Mouse (Mus musculus) limb, embryonic 15.5 days (tissue): ENCODE data around the gene Catsperz. TPM values are rescaled to one million over a fixed set of nuclear protein-coding genes. Genes with fewer than 3 reads are reported as not detected.

Experiments used
- ATAC-seq: fragments of 200-750 bp; cut with Nextera tagmentation; 2 replicates; pipeline ENCODE4 v1.8.0; 2017; ENCODE audit warnings: low read depth, moderate TSS enrichment; ENCODE audit not compliant: insufficient number of reproducible peaks, low FRiP score, low TSS enrichment
- H3K27ac ChIP-seq: fragments of 300-500 bp; sonication (generic); 2 replicates; pipeline ENCODE4 v1.5.1; 2015; ENCODE audit warnings: moderate library complexity, mild to moderate bottlenecking, inconsistent platforms
- H3K27me3 ChIP-seq: fragments of 300-500 bp; sonication (generic); 2 replicates; pipeline ENCODE4 v1.6.1; 2015; ENCODE audit warnings: inconsistent platforms
- H3K36me3 ChIP-seq: fragments of 300-500 bp; sonication (generic); 2 replicates; pipeline ENCODE4 v1.6.1; 2015; ENCODE audit warnings: inconsistent platforms
- H3K4me1 ChIP-seq: fragments of 300-500 bp; sonication (generic); 2 replicates; pipeline ENCODE4 v1.6.1; 2015; ENCODE audit warnings: inconsistent platforms
- H3K4me2 ChIP-seq: fragments of 300-500 bp; sonication (generic); 2 replicates; pipeline ENCODE4 v1.6.1; 2015; ENCODE audit warnings: mild to moderate bottlenecking, inconsistent platforms
- H3K4me3 ChIP-seq: fragments of 300-500 bp; sonication (generic); 2 replicates; pipeline ENCODE4 v1.5.1; 2015; ENCODE audit warnings: mild to moderate bottlenecking, inconsistent platforms
- H3K9ac ChIP-seq: fragments of 300-500 bp; sonication (generic); 2 replicates; pipeline ENCODE4 v1.6.1; 2015; ENCODE audit warnings: inconsistent platforms
- H3K9me3 ChIP-seq: fragments of 300-500 bp; sonication (generic); 2 replicates; pipeline ENCODE4 v1.6.1; 2016; ENCODE audit warnings: inconsistent platforms
- WGBS: fragments of 180-500 bp; shearing (Covaris S2); methylation state at CpG from one replicate; pipeline ENCODE4 v1.1.7; 2015; 5-methylcytosine and 5-hydroxymethylcytosine counted together
- polyA plus RNA-seq: library from polyadenylated mRNA; unstranded; fragments of >200 nt; fragmentation: Nextera tagmentation; extraction: Ambion mirVana; gene quantifications from 2 replicates; pipeline ENCODE4 v1.2.1, GENCODE M21; 2015

Catsperz gene
- polyA plus RNA-seq, 1 experiment from 2014 or later = 6.7 TPM

DNA sequence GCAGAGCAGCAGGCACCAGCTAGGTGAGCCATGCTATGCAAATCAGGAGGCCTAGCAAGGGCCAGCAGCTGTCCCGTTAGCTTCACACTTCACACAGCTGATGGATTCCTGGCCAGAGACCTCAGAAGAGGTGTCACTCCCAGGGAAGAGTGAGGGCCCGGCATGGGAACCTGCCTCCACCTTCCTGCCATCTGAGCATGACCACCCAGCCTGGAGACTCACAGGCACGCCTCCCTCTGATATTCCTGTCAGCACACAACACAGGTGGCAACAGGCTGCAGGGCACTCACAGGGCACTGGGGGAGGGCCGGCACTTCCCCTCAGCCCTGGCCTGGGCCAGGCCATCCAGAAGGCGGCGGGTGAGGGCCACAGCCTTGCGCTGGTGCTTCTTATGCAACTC, 30.2 kb upstream of the Catsperz start:
- H3K4me1 ChIP-seq = peaks cover 19% of the 10 kb centered on the region
- H3K9ac ChIP-seq = no peak overlapping the region
- no peaks in the 10 kb centered on the region for H3K9me3 ChIP-seq
- ATAC-seq = no peak
- H3K36me3 ChIP-seq = peaks cover 67% of the 10 kb centered on the region
- H3K4me2 ChIP-seq = no peak overlapping the region
- 76% methylated on average over 7 of the region's 7 CpGs for WGBS
- H3K27ac ChIP-seq = no peak overlapping the region
- H3K4me3 ChIP-seq = no peak overlapping the region
- no peaks in the 10 kb centered on the region for H3K27me3 ChIP-seq

DNA sequence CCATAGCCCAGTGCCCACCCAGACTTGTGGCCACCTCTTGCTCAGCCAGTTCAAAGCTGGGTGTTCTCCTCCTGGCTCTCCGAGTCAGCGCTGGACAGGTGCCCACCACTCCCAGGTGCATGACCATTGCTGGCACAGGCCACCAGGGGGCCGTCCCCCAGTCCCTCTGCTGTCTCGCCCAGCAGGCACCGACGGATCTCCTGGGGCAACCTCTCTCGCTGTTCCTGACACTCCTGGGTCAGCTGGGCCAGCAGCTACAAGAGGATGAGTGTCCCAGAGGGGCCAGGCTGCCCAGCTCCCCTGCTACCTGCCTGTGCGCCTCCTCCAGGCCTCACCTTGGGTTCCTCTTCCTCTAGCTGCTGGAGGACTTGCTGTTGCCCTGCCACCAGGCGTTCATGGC, 28.9 kb upstream of the Catsperz start:
- Histone ChIP-seq H3K9ac (no peak overlapping the region), H3K27ac (no peak overlapping the region), H3K27me3 (no peaks in the 10 kb centered on the region), H3K4me2 (no peak overlapping the region), H3K4me1 (peaks cover 22% of the 10 kb centered on the region), H3K36me3 (peaks cover 53% of the 10 kb centered on the region), H3K9me3 (no peaks in the 10 kb centered on the region), H3K4me3 (no peak overlapping the region)
- ATAC-seq = no peak
- 50% methylated on average over 9 of the region's 9 CpGs for WGBS

DNA sequence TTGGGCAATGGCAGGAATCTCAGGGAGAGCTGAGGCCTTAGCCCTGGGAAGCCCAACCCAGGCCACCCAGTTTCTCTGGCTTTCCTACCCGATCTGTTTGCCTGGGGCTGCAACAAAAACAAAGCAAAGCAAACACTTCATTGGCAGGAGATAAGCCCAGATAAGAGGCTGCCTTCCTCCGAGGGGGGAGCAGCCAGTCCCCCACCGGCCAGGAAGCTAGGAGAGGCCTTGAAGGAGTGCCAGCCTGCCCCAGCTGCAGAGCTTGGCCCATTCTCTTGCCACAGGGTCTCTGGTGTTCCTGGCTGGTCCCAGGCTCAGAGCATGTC, 27.5 kb upstream of the Catsperz start:
- ATAC-seq = no peak
- peak overlapping the region; percentile 98 for H3K27ac ChIP-seq

DNA sequence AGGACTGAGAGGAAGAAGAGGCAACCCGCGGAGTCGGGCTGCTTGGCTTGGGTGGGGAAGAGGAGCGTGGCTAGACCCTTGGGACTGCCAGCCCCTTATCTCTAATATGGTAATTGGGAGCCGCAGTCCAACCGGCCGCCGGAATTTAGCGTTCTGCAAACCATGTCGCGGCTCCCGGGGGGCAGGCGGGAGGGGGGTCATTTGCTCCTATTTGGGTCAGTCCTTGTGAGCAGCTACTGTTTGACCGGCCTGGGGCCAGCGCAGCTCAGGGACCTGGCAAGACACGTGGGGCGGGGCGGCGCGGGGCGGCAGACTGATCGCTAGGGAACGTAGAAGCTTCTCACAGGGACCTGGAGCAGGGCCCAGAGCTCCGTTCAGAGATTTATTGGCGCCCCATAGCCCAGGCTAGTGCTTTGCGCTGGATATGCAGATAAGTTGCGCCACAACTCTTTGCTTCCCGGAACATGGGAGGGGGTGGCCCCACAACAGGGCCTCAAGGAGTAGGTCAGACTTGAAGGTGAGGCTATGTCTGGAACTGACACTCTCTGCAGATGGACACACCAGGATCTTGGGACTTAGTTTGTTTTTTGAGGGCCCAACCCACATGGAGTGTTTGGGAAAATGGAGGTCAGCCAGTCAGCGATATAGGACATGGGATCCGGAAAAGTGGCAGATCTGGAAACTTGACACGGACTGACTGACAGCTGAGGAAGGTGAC, 27.0 kb upstream of the Catsperz start:
- Histone ChIP-seq H3K9ac (peak overlapping the region; percentile 71), H3K4me1 (peaks cover 22% of the 10 kb centered on the region), H3K4me2 (peak overlapping the region; percentile 90), H3K27me3 (no peaks in the 10 kb centered on the region), H3K36me3 (peaks cover 37% of the 10 kb centered on the region), H3K27ac (peak overlapping the region; percentile 98), H3K4me3 (peak overlapping the region; percentile 69), H3K9me3 (no peaks in the 10 kb centered on the region)
- no peak for ATAC-seq
- 4% methylated on average over 31 of the region's 31 CpGs for WGBS

More for the DNA sequence above, 27.5 kb upstream of the Catsperz start:
- H3K4me2 ChIP-seq = peak overlapping the region; percentile 90
- H3K27me3 ChIP-seq = no peaks in the 10 kb centered on the region
- no peaks in the 10 kb centered on the region for H3K9me3 ChIP-seq
- H3K36me3 ChIP-seq = peaks cover 42% of the 10 kb centered on the region
- H3K4me1 ChIP-seq = peaks cover 22% of the 10 kb centered on the region
- 14% methylated on average over 3 of the region's 3 CpGs for WGBS
- H3K9ac ChIP-seq = no peak overlapping the region
- peak overlapping the region; percentile 69 for H3K4me3 ChIP-seq

DNA sequence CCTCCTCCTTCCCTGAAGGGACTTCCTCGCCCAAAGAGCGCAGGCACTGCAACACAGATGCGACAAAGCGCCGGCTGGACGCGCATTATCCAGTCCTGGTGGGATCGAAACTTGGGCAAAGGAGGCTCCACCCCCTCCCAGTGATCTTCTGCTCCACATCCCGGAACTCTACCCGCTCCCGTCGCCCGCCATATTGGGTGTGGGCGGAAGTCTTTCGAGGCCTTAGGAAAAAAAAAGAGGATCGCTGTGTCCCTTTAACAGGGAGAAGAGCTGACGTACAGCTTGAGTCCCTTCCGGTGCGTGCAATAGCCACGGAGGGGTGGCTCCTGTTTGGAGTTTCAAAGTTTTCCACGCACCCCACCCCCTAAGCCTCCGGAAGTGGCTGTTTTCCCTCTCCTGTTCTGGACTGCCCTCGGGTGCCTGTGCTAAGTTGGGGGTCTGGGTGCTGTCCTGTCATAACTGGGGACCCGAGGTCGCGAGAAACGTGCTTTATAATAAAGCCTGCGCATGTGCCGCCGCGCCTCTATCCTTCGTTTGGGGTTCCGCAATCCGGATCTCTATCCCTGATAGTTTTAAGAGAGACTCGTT, 26.3 kb upstream of the Catsperz start:
- Histone ChIP-seq H3K27ac (peak overlapping the region; percentile 98), H3K9ac (peak overlapping the region; percentile 71), H3K36me3 (peaks cover 36% of the 10 kb centered on the region), H3K4me1 (peaks cover 22% of the 10 kb centered on the region), H3K4me3 (peak overlapping the region; percentile 69), H3K27me3 (no peaks in the 10 kb centered on the region), H3K4me2 (peak overlapping the region; percentile 90), H3K9me3 (no peaks in the 10 kb centered on the region)
- peak; percentile 75 for ATAC-seq
- WGBS = under 1% methylated on average over 35 of the region's 35 CpGs

DNA sequence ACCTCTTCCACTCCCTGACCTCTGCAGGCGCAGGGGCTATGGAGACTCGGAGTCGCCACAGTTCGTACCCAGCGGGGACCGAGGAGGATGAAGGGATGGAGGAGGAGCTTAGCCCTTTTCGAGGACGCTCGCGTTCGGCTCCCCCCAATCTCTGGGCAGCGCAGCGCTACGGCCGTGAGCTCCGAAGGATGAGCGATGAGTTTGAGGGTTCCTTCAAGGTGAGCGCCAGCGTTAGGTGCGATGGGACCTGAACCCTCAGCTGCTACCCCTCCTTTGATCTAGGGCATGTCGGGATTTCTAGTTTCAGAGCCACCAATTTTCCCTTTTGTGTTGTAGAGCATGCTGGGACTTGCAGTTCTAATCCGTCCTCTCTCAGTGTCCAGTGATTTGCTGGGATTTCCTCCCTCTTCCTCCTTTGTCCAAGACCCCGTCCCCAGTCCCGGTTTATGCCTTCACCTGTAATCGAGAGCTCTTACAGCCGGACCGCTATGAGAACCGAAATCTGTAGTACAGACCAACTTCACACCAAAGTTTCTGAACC, 25.5 kb upstream of the Catsperz start:
- WGBS = under 1% methylated on average over 28 of the region's 28 CpGs
- H3K27ac ChIP-seq = peak overlapping the region; percentile 98

DNA sequence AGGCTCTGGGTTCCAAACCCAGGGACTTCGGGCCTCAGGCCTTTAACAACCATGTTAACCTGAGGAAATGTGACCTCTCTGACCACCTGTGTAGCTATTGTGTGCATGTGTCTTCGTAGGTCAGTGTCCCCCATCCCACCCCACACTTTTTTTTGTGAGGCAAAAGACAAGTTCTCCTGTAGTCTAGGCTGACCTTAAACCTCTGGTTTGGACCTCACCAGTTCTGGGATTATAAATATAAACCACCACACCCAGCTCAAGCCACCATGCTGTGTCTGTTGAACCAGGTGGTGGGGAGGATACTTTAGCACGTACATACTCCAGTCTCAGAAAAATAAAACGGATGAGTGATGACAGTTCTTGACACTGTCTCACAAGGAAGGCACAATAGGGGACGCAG, 24.8 kb upstream of the Catsperz start:
- H3K27ac ChIP-seq = peak overlapping the region; percentile 98; the same call in 1 of the 2 replicates
- peaks cover 22% of the 10 kb centered on the region for H3K4me1 ChIP-seq
- no peak for ATAC-seq
- H3K4me2 ChIP-seq = peak overlapping the region; percentile 90
- peak overlapping the region; percentile 69 for H3K4me3 ChIP-seq
- H3K9me3 ChIP-seq = no peaks in the 10 kb centered on the region
- H3K27me3 ChIP-seq = no peaks in the 10 kb centered on the region
- WGBS = 57% methylated on average over 5 of the region's 5 CpGs
- H3K9ac ChIP-seq = no peak overlapping the region
- peaks cover 32% of the 10 kb centered on the region for H3K36me3 ChIP-seq

More for the DNA sequence above, 25.5 kb upstream of the Catsperz start:
- H3K36me3 ChIP-seq = peaks cover 35% of the 10 kb centered on the region
- peak overlapping the region; percentile 69 for H3K4me3 ChIP-seq
- peaks cover 22% of the 10 kb centered on the region for H3K4me1 ChIP-seq
- ATAC-seq = 0 out of 2 replicates have a peak, but pooled peaks have one; percentile 11
- H3K27me3 ChIP-seq = no peaks in the 10 kb centered on the region
- H3K4me2 ChIP-seq = peak overlapping the region; percentile 90
- peak overlapping the region; percentile 71 for H3K9ac ChIP-seq
- no peaks in the 10 kb centered on the region for H3K9me3 ChIP-seq

DNA sequence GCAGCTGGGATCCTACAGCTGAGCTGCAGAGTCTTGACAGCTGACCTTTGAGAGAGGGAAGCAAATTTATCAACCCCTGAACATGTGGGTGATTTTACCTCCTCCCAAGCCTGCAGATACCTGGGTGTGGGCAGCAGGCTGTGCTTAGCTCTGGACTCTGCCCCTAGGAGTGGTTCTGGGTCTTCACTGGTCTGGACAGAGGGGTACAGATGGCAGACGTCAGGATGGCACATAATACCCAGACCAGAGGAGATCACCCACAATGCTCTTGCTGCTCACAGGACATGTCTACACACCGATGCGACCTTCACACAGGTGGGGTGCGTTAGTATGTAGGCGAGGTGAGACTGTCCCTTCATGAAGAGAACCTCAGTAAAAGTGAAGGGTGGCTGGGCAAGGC, 24.4 kb upstream of the Catsperz start:
- Histone ChIP-seq H3K27me3 (no peaks in the 10 kb centered on the region), H3K9me3 (no peaks in the 10 kb centered on the region), H3K36me3 (peaks cover 28% of the 10 kb centered on the region), H3K4me2 (no peak overlapping the region), H3K4me3 (no peak overlapping the region), H3K9ac (no peak overlapping the region), H3K4me1 (peaks cover 22% of the 10 kb centered on the region), H3K27ac (no peak overlapping the region)
- ATAC-seq = no peak
- 86% methylated on average over 5 of the region's 5 CpGs for WGBS

DNA sequence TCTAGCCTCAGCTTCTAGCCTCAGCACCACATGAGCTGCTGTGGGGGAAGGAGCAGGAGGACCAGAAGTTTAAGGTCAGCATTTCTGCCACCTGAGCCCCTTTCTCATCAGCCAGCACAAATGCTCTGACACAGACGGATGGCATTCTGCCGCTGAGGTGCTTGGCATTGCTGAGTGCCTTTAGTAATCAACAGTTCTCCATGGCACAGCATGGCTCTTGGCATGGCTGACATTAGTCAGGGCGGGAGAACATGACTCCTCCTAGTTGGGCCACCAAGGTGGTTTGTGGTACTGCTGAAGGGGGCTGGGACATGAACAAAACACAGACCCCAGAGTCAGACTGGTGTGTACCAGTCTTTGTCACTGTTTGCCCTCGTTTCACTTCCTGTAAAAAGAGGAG, 23.0 kb upstream of the Catsperz start:
- H3K27ac ChIP-seq = peak overlapping the region; percentile 33; the same call in 1 of the 2 replicates
- WGBS = 74% methylated on average over 4 of the region's 4 CpGs
- H3K36me3 ChIP-seq = peaks cover 20% of the 10 kb centered on the region

DNA sequence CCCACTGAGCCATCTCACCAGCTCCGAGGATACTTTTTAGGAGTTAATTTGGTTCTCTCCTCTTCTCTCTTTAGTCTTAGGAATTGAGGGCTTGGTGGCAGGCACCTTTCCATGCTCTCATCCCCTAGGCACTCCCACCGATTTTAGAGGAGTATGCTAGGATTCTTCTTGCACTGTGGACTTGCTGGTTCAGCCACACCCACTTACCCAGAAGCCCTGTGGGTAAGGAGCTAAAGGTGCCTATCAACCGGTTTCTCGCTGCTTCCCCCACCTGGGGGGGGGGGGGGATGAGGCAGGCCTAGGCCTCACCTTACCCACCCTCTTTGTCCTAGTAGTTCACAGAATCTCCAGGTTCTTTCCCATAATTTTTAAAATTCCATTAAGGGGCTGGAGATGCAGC, 22.6 kb upstream of the Catsperz start:
- Histone ChIP-seq H3K36me3 (peaks cover 20% of the 10 kb centered on the region; the same call in 1 of the 2 replicates), H3K9me3 (no peaks in the 10 kb centered on the region), H3K9ac (no peak overlapping the region), H3K4me1 (peaks cover 22% of the 10 kb centered on the region), H3K27ac (no peak overlapping the region), H3K4me2 (no peak overlapping the region), H3K27me3 (no peaks in the 10 kb centered on the region), H3K4me3 (no peak overlapping the region)
- ATAC-seq = no peak
- WGBS = 33% methylated on average over 4 of the region's 4 CpGs

More for the DNA sequence above, 23.0 kb upstream of the Catsperz start:
- Histone ChIP-seq H3K4me2 (no peak overlapping the region), H3K4me3 (no peak overlapping the region), H3K9ac (no peak overlapping the region), H3K4me1 (peaks cover 22% of the 10 kb centered on the region), H3K27me3 (no peaks in the 10 kb centered on the region), H3K9me3 (no peaks in the 10 kb centered on the region)
- ATAC-seq = no peak

DNA sequence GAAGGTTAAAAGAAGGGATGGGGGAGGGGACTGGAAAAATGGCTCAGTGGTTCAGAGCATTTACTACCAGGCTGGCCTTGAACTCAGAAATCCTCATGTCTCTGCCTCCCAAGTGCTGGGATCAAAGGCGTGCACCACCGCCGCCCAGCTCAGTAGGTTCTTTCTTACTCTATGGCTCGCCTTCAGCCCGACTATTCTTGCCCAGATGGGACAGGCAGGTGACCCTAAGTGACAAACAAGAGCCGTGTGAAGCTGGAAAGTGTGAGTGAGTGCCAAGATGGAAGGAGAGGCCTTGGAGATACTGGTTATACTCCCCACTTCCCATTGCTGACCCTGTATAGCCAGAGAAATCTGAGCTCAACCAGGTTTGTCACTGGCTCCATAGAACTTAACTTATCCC, 18.5 kb upstream of the Catsperz start:
- no peak overlapping the region for H3K27ac ChIP-seq
- no peak for ATAC-seq
- WGBS = 87% methylated on average over 6 of the region's 6 CpGs
- peaks cover 20% of the 10 kb centered on the region; the same call in 1 of the 2 replicates for H3K36me3 ChIP-seq
- no peaks in the 10 kb centered on the region for H3K9me3 ChIP-seq
- H3K9ac ChIP-seq = no peak overlapping the region
- H3K4me1 ChIP-seq = peaks cover 26% of the 10 kb centered on the region
- no peak overlapping the region for H3K4me2 ChIP-seq
- H3K4me3 ChIP-seq = no peak overlapping the region
- no peaks in the 10 kb centered on the region for H3K27me3 ChIP-seq

DNA sequence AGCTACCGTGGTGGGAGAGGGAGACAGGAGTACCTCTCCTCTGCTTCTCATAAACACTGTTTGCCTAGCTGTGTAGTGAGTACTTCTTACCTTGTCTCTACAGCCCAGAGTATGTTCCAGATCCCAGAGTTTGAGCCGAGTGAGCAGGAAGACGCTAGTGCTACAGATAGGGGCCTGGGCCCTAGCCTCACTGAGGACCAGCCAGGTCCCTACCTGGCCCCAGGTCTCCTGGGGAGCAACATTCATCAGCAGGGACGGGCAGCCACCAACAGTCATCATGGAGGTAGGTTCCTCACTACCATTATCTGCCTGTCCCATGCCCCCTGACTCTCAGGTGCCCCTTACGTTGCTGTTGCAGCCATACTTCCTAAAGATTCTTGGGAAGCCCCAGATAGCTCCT, 17.6 kb upstream of the Catsperz start:
- H3K4me1 ChIP-seq = peaks cover 26% of the 10 kb centered on the region
- peaks cover 17% of the 10 kb centered on the region; the same call in 1 of the 2 replicates for H3K36me3 ChIP-seq
- peak overlapping the region; percentile 97 for H3K27ac ChIP-seq
- H3K9ac ChIP-seq = peak overlapping the region; percentile 97
- no peak for ATAC-seq
- H3K9me3 ChIP-seq = no peaks in the 10 kb centered on the region
- H3K4me2 ChIP-seq = peak overlapping the region; percentile 96
- WGBS = 29% methylated on average over 5 of the region's 5 CpGs
- no peaks in the 10 kb centered on the region for H3K27me3 ChIP-seq
- H3K4me3 ChIP-seq = peak overlapping the region; percentile 91
